Mouse (Mus musculus) frontal cortex, postnatal 36 days (tissue): ENCODE results near the gene Smarcb1.

Experiments used
- DNase-seq, 2 experiments: peaks; one replicate each; pipeline ENCODE4 v3.0.0; 2022; ENCODE audit warnings: low spot score in 2 of 2

Smarcb1 gene

DNA sequence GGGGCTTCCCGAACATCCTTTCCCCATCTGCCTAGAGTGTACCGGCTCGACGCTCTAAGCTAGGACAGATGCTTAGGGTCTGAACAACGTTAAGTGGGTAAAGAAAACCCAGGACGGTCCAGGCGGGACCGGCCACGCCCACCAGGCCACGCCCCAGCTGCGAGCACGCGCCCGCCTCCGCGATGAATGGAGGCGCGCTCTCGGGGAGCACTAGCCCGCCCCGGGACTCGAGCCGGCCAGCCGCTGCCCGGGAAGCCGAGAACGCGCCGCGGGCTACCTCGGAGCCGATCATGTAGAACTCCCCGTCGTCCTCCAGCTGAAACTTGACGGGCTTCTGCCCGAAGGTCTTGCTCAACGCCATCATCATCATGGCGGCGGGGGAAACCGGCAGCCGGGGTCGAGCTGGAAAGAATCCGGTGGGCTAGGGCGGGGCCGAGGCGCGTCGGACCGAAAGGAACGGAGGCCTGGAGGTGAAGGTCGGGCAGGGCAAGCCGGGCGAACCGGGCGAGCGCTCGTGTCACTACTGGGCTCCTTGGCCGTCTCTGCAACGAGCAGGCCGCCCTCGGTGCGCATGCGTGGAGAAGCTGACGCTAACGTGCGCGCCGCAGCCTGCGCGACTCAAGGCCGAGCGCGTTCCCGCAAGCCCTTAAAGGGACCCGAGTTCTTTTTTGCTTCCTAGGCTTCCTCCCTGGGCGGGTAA, at the start of gene Smarcb1:
TSS of gene Smarcb1 (minus strand) at position 592 of the 700 bp plus-strand sequence.
- DNase-seq = peak; percentile 94 to 97

DNA sequence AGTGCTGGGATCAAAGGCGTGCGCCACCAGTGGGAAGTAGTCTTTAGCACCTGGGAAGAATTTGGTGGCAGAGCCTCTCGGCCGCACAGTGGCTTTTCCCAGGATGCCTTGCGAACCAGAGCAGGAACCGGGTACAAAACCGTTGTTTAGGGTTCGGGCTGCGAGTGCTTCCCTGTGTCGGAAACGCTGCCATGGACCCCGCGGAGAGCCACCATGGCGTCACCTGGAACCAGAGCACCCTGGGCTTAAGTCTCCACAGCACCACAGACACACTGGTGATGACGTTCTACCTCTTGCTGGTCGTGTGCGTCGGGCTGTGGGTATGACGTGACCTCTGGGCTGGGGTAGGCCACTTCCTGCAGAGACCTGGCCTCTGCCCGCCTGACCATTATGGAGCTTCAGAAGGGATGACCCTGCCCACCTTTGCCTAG, 33.0 kb upstream of the Smarcb1 start, which contains the start of gene Gm5134:
TSS of gene Gm5134 (plus strand) at position 134 of the 431 bp plus-strand sequence.
- DNase-seq = no peak

DNA sequence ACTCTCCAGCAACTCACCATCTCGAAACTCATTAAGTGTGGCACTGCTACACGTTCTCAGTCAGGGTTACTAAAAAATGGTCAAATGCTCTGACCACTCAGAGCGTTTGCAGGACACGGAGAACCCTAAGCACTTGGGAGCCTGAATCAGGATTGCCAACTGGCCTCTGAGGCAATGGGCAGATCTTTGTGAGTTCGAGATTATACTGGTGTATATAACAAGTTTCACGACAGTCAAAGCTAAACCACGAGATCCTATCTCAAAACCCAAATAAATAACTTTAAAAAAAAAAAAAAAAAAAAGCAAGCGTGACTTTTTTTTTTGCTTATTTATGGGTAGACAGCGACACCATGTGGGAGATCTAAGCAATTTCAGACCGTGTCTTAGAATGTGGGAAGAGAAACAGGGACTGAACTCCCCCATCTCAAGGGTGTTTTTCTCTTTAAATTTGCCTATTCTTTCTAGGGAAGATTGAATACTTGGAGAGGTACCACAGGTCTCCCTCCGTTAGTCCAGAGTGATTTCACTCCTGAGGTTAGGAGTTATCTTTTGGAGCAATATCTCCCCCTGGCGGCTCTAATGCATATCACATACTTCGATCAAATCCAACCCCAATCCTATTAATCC, 30.1 kb upstream of the Smarcb1 start:
- peak; percentile 33 to 64 for DNase-seq

DNA sequence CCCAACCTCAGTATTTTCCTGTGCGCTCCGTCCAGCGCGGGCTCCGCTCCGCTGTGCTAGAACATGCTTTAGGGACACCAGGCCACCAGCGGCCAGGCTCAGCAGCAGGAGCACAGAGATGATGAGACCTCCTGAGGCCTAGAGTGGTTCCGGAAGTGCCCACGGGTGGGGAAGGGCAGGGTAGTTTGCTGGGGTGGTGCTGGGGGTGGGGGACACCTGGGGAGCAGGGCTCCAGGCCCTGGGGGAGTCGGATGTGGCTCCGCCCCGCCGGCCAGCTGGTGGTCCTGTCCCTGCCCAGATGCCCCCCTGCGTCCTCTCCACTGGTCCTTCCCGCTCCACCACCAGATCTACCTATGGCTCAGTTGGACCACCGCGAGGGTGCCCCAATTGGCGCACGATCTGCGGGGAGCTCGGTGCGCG, 29.4 kb upstream of the Smarcb1 start:
- no peak for DNase-seq

DNA sequence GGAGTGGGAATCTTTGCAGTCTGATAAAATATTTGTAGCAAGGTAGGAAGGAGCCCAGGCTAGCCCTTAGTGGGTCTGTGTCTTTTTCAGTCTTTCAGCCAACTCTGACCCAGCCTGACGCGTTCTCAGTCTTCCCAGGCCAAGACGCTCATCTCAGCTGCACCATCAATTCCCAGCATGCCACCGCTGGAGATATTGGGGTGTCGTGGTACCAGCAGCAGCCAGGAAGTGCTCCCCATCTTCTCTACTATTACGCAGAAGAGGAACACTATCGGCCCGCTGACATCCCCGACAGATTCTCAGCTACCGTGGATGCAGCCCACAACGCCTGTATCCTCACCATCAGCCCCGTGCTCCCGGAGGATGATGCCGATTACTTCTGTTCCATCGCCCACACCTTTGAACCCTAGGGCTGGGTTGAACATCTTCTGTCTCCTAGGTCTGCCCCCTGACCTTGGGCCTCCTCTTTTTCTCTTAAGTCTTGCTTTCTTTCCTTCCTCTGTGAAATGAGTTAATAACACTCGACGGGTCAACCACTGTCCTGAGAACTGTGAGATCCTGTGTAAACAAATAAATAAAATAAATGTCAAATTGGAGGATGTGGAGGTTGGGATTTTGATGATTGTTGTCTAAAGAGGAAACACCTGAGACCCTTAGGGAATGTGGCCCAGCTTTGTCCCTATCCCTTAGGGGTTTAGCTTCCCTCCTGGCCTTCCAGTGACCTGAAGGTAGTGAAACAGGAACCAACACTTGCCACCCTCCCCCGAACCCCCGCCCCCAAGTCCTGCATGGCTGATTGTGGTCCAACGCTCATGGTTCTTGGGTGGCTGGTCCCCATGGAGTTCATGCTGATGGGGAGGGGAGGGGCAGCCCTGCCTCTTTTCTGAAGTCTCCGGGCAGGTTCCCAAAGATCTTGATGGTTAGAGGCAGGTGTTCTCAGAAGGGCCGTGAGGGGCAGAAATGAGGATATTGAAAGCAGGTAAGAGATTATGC, 27.9 kb upstream of the Smarcb1 start:
- no peak for DNase-seq

DNA sequence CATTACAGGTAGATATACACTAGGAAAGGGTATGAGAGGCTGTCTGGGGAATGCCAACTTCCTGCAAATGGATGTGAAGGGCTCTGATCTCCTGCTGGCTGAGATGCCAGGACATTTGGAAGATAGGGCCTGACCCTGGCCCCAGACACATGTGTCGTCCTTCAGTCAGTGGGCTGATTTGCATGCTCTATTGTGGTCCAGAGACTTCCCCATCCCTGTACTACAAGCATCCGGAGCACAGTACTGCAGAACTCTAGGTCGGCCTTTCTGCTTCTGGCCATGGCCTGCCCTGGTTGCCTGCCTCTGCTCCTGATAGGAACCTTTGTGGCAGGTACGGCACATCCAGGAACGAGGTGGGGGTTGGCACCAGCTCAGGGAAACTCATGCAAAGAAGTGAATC, 26.7 kb upstream of the Smarcb1 start:
- DNase-seq = no peak

DNA sequence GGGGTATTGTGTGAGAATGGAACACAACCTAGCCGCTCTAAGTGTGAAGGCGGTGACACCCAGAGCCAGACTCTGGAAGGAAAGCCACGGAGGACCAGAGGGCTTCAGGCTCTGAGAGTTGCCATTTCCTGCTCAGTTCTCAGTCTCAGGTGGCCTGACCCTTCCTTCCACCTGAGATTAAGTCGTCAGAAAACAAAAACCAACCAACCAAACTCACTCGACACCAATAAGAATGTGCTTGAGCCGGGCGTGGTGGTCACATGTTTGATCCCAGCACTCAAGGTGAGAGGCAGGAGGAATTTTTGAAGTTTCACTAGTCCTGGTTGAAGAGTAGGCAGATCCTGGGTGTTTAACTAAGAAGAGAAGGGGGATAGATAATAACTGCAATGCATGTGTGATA, 24.5 kb upstream of the Smarcb1 start:
- DNase-seq = no peak

DNA sequence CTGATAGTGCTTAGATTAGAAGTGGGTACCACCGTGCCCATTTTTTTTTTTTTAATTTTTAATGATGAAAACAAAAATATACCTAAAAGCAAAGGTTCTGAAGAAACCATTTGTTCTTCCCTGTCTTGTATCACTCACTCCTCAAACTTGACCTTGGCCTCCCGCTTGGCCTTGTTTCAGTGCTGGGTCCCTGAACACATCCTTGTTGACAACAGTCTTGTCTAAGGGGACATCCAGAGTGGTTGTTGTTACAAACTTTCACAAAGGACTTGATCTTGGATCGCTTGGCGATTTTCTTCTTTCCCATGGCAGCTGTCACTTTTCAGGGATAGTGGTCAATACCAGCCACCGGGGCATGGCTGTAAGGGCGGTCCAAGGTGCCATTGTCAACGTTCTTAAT, 23.8 kb upstream of the Smarcb1 start:
- no peak for DNase-seq

DNA sequence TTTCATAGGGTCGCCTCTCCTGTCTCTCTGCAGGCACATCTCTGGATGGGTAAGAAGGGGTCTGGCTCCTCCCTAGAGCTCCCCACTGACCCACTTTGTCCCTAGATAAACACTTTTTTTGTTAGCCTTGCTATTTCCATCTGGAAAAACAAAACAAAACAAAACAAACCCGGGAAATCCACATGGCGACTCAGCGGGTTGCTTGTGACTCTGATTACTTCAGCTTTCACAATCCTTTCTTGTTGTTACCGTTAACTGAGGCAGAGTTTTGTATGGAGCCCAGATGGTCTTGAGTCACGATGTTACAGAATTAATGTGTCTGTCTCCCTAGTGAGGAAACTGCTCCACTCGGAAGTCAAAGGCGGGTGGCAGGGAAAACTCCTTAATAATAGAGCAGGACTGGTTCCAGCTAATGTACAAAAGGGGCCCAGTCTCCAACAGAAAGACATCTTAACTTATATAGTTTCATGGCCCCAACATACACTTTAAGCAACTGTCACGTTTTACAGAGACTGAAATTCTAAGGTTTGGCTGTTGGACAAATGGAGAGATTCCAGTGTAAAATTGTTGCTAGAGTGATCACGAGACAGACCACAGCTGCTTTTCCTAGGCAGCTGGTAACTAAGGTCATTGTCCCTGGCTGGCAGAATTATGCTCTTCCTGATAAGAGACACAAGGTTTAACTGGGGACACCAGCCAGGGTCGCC, 22.8 kb upstream of the Smarcb1 start:
- DNase-seq = peak in 1 of 2 experiments; percentile 39

DNA sequence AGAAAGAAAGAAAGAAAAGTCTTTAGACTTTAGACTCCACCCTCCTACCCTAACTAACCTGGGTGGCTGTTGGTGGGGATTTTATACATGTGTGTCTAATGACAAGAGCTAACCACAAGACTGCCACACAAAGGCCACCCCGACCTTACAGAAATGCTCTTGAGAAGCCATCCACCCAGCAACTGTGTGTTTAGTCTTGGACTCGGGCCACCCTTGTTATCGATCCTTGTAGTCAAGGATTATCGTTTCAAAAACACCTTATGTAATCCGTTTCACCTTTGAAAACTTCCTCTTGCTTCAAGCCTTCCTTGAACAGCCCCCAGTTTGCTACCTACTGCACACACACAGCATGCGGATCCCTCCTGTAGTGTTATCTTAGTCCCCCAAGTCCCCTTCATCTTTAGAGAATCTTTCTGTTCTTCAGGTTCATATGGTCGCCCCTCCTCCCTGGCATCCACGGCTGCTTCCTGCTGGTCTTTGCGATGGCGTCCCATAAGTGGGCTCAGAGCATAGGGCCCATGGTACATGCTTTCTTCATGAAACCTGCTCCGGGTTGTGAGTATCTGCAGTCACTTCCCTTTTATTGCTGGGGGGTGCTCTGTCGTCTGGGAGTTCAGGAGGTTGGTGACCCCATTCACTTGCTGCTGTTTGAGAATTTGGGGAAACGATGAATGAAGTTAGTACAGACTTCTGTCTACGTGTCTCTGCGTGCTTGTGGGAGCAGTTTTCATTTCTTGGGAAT, 21.5 kb upstream of the Smarcb1 start, which contains the start of gene Vpreb3:
TSS of gene Vpreb3 (plus strand) at position 322 of the 742 bp plus-strand sequence.
- DNase-seq = no peak

DNA sequence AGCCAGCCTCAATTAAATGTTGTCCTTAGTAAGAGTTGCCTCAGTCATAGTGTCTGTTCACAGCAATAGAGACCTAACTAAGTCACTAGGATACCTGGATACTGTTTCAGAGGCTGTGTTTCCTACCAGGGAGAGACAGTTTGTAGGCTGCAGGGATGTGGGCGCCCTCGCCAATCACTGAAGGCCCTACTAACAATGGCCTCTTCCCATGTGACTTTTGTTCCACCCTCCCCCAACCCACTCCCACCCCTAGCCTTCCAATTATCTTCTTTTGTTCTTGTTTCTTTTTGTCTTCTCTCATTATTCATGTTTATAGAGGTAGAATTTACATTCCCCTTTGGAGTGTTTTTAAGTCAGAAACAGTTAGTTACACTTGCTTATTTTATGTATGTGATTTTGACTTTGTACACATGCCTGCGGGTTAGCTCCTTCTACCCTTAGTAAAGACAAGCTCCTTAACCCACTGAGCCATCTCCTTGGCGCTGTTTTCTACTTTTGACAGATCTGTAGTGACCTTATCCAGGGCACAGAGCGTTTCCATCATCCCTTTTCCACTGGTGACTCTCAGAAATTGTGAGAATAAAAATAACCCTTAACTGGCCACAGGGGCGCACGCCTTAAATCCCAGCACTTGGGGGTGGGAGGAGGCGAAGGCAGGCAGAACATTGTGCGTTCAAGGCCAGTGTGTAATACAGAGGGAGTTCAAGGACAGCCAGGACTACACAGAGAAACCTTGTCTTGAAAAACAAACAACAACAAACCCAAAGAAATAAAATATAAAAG, 19.8 kb upstream of the Smarcb1 start:
- no peak for DNase-seq

DNA sequence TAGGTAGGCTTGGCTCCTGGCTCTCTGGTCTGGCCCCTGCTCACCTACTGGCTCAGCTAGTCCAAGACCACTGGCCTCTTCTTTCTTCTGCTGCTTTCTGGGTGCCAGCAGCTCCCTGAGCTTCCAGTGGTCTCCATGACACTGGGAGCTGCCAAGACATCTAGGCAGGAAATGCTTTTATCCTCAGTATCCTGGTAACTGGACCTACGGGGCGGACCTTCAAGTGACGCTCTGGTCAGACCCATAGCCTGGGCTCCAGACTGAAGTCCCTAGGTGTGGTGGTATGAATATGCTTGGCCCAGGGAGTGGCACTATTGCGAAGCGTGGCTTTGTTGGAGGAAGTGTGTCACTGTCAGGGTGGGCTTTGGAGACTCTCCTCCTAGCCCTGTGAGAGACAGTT, 19.1 kb upstream of the Smarcb1 start, which contains the start of gene Gm867:
TSS of gene Gm867 (minus strand) at position 153 of the 400 bp plus-strand sequence.
- DNase-seq = no peak

DNA sequence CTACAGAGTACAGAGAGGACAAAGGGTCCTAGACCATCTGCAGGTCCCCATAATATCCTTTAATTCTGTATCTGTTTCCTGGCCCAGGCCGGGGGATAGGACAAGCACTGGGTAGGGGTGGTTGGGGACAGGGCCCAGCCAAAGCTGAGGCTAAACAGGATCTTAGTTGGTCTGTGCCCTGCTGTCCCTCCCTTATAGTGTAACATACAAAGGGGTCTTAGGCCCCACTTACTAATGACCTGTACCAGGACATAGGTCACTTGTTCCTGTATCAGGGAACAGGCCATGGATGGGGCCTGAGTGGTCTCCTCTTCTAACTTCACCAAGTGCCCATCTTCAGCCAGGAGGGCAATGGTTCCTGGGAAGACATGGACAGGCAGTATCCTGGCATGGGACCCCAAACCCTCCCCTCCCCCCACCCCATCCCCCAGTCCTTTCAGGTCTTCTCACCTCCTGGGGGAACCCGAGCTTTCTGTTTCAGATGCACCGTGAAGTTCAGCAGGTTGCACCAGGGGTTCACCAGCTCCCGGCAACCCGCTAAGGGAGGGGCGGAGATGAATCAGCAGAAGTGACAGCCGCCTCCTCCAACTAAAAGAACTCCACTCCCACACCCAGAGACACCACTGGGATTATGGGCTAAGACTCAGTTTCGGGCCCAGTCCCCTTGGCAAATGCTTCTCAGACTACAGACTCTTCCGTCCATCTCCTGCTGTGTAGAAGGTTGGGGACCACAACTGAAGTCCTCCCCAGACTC, 18.2 kb upstream of the Smarcb1 start:
- DNase-seq = peak; percentile 40 to 43

DNA sequence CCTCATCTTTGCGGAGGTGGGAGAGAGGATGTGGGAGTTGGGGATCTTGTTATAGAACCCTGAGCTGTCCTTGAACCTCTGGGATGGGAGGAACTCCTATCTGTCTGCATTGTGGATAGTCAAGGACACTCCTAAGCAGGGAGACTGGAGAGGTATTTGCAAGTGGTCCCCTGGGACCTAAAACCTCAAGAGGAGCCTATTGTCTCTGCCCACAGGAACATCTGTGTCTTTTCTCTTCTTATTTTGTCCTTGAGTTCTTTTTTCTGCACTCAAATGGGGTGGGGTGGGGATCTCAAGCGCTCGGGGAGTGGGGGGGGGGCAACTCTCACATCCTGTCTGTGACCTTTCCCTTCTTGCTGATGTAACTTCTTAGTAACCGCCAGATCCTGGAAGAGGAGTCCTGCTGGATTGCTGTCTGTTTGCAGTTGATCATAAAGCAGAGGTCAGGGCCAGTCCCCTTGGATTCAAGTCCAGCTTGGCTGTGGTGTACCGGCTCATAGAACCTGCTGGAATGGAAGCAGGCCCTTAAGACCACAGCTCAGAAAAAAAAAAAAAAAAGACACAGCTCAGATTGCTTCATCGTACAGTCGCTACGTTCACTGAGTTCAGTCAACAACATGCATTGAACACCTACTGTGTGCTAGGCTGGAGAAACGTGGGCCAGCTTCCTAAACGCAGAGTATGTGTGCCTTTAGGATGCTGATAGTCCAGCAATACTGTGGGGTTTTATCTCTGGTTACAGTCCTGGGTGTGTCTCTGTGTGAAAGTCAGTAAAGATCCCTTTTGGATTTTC, 16.6 kb upstream of the Smarcb1 start:
- DNase-seq = no peak

DNA sequence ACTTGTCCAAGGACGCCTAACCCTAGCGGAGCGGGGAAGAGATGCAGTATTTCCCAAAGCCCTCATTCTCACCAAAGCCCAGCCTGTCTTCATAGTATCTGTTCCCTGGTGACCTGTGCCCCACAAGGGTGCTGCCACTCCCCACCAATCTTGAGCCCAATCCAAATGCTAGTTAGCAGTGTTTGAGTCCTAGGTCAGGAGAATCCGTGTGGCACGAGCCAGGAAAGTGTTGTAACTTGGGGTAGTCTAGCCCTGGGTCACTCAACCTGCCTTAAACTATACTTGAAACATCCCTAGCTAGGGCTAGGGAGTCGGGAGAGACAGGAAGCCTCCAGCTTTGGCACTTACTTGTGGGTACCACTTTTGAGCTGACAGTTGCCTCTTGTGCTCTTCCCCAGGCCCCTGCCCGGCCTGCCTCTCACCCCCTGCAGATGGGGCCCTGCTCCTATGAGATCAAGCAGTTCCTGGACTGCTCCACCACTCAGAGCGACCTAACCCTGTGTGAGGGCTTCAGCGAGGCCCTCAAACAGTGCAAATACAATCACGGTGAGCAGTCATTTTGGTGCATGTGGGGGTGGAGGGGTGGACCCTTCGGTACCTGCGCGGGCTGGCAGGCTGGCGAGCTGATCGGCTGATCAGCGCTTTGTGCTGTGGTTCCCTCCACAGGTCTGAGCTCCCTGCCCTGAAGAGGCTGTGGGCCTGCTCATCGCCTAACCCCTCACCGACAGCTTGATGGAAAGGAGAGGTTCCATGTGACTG, 15.7 kb upstream of the Smarcb1 start:
- DNase-seq = no peak

DNA sequence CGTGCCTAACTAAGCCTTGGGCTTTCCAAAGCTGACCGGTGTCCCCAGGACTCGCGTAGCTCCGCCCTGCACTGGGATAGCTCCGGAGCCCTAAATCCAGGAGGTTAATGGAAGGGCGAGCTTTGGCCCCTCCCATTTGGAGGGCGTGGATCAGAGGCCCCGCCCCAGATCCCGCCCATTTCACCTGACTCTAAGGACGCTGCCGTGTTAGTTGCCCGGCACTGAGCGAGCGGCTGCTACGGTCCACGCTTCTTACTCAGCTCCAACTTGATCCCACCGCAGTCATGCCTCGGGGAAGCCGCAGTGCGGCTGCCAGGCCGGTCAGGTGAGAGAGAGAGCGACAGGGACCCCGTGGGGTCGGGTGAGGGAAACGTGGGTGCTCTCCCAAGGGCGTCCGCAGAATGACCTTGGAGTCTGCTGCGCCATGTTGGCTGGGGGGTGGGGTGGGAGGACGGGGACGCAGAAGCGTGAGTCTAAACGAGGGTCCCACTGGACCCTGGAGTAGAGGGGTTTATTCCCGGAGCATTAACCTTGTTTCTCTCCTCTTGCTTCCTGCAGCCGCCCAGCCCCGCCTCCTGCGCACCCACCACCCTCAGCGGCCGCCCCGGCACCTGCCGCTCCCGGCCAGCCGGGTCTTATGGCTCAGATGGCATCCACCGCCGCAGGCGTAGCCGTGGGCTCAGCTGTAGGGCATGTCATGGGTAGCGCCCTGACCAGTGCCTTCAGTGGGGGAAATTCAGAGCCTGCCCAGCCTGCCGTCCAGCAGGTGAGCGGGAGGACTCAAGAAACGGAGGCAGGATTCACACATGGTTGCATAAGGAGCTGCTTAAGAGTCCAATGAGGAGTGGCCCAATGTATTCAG, 14.5 kb upstream of the Smarcb1 start, which contains the start of gene Mmp11:
TSS of gene Mmp11 (minus strand) at position 817 of the 862 bp plus-strand sequence.
- peak; percentile 76 to 79 for DNase-seq
